Mouse (Mus musculus) midbrain, embryonic 13.5 days (tissue): ENCODE data around the gene Ikzf1. TPM values are rescaled to one million over a fixed set of nuclear protein-coding genes. Genes with fewer than 3 reads are reported as not detected.

ENCODE experiments used
- ATAC-seq: fragments of 200-750 bp; cut with Nextera tagmentation; 2 replicates; pipeline ENCODE4 v1.8.0; 2017; ENCODE audit warnings: mild to moderate bottlenecking, moderate TSS enrichment, moderate library complexity
- H3K27ac ChIP-seq: fragments of 300-500 bp; sonication (generic); 2 replicates; pipeline ENCODE4 v1.5.1; 2015; ENCODE audit warnings: inconsistent platforms, mild to moderate bottlenecking, moderate library complexity
- H3K27me3 ChIP-seq: fragments of 300-500 bp; sonication (generic); 2 replicates; pipeline ENCODE4 v1.6.1; 2015; ENCODE audit warnings: mild to moderate bottlenecking, inconsistent platforms
- H3K36me3 ChIP-seq: fragments of 300-500 bp; sonication (generic); 2 replicates; pipeline ENCODE4 v1.6.1; 2015; ENCODE audit warnings: mild to moderate bottlenecking, inconsistent platforms
- H3K4me1 ChIP-seq: fragments of 300-500 bp; sonication (generic); replicated peaks from 2 replicates; pipeline ENCODE4 v1.6.1; 2015; ENCODE audit warnings: inconsistent platforms
- H3K4me2 ChIP-seq: fragments of 300-500 bp; sonication (generic); replicated peaks from 2 replicates; pipeline ENCODE4 v1.6.1; 2015; ENCODE audit warnings: moderate library complexity, mild to moderate bottlenecking, inconsistent platforms
- H3K4me3 ChIP-seq: fragments of 300-500 bp; sonication (generic); replicated peaks from 2 replicates; pipeline ENCODE4 v1.5.1; 2015; ENCODE audit warnings: mild to moderate bottlenecking, inconsistent platforms
- H3K9ac ChIP-seq: fragments of 300-500 bp; sonication (generic); replicated peaks from 2 replicates; pipeline ENCODE4 v1.6.1; 2015; ENCODE audit warnings: mild to moderate bottlenecking, inconsistent platforms
- H3K9me3 ChIP-seq: fragments of 300-500 bp; sonication (generic); 2 replicates; pipeline ENCODE4 v1.6.1; 2016; ENCODE audit warnings: mild to moderate bottlenecking, inconsistent platforms
- WGBS: fragments of 180-500 bp; shearing (Covaris S2); methylation state at CpG from one replicate; pipeline ENCODE4 v1.1.7; 2015; 5-methylcytosine and 5-hydroxymethylcytosine counted together
- polyA plus RNA-seq: library from polyadenylated mRNA; unstranded; fragments of >200 nt; fragmentation: Nextera tagmentation; extraction: Ambion mirVana; gene quantifications from 2 replicates; pipeline ENCODE4 v1.2.1, GENCODE M21; 2015

The Ikzf1 gene
- polyA plus RNA-seq, 1 experiment from 2014 or later: 1.2 TPM

DNA sequence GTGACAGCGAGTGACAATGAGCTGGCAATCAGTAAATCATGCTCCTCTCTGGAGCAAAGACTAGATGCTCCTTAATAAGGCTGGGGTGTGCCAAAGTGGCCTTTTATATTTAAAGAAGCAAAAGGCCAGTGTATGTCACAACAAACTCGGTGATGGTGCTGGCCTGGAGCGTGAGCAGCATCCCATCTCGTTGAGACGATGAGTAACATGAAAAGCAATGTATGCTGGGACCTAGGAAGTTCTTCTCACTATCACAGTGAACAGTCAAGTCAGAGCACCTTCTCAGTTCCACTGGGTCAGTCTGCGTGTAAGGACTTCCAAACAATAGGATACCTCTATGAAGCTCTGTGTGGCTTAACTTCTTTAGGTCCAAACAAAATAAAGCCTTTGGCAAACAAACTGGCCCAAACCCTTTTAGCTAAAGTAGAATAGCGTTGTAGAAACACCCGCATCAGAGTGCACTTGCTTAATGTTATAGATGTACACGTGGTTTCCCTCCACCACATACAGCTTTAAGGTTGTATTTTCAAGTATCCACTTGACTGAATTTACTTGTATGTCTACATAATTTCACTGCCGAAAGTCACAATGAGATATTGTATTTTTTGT lies 7.9 kb downstream of the Ikzf1 start:
- Histone ChIP-seq H3K4me3 (no peak overlapping the region), H3K4me1 (no peaks in the 10 kb centered on the region), H3K9me3 (no peaks in the 10 kb centered on the region), H3K27ac (no peak overlapping the region), H3K9ac (no peak overlapping the region), H3K4me2 (no peak overlapping the region), H3K36me3 (no peaks in the 10 kb centered on the region), H3K27me3 (peaks cover 11% of the 10 kb centered on the region)
- ATAC-seq: no peak
- 94% methylated on average over 10 of the region's 10 CpGs for WGBS

DNA sequence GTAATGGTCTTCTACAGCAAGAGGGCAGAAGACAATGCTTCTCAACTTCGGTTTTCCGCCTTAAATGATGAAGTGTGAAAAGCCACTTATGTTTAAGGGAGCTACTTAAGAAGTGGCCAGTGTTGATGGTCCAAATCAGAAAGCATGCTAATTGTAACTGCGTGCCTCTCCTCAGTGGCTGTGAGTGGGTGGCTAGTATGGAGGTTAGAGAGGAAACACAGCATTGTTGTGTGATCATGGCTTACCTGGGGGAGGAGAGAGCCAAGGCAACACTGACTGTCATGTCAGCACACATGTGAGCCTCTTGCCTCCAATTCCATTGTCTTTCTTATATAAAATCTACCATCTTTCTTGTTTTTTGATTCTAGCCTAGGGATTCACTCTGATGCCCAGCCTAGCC lies 8.6 kb downstream of the Ikzf1 start:
- no peak overlapping the region for H3K9ac ChIP-seq
- H3K27ac ChIP-seq: no peak overlapping the region
- no peaks in the 10 kb centered on the region for H3K4me1 ChIP-seq
- 82% methylated on average over 3 of the region's 3 CpGs for WGBS
- no peaks in the 10 kb centered on the region for H3K9me3 ChIP-seq
- no peak overlapping the region for H3K4me3 ChIP-seq
- no peak for ATAC-seq
- H3K36me3 ChIP-seq: no peaks in the 10 kb centered on the region
- H3K4me2 ChIP-seq: no peak overlapping the region
- H3K27me3 ChIP-seq: peaks cover 5% of the 10 kb centered on the region; the same call in 1 of the 2 replicates

GRCm38 (mm10) chr11:11694072-11694471 lies 9.3 kb downstream of the Ikzf1 start:
- Histone ChIP-seq H3K9me3 (no peaks in the 10 kb centered on the region), H3K36me3 (no peaks in the 10 kb centered on the region), H3K4me1 (no peaks in the 10 kb centered on the region), H3K4me3 (no peak overlapping the region), H3K4me2 (no peak overlapping the region), H3K27me3 (peaks cover under 1% of the 10 kb centered on the region; the same call in 1 of the 2 replicates), H3K9ac (no peak overlapping the region), H3K27ac (no peak overlapping the region)
- 79% methylated on average over 2 of the region's 2 CpGs for WGBS
- no peak for ATAC-seq

DNA sequence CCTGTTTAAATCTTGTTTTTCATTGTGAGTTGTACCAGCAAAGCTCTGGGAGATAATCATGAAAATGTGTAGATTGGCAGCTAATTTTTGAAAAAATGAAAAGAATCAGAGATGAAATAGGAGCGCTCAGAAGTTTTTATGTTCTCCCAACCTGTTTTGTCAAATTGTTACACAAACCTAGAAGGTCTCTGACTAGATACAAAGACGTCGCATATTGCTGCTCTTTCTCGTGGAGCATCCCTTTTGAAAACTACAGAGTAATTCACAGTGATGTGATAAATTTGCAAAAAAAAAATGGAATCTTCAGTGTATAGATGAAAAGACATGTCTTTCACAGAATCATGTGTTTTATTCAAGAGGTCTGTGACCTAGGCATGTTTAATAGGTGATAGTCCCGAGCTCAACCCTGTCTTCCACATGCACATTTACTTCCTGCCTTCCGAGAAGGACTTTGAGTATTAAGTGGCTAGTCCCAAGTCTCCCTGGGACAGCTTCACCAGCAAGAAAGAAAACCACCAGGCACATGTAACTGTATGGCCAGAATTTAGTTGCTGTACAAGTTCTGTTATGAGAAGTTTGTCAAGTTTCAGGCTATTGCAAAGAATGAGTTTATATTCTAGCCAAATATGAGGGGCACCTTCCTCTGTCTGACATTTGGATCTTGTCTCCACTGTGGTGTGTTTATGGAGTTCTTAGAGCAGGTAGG lies 9.8 kb downstream of the Ikzf1 start:
- no peaks in the 10 kb centered on the region for H3K9me3 ChIP-seq
- H3K36me3 ChIP-seq: no peaks in the 10 kb centered on the region
- H3K4me2 ChIP-seq: no peak overlapping the region
- H3K27ac ChIP-seq: no peak overlapping the region
- no peak overlapping the region for H3K4me3 ChIP-seq
- no peak for ATAC-seq
- WGBS: 88% methylated on average over 6 of the region's 6 CpGs
- H3K27me3 ChIP-seq: no peaks in the 10 kb centered on the region
- no peak overlapping the region for H3K9ac ChIP-seq
- H3K4me1 ChIP-seq: no peaks in the 10 kb centered on the region

DNA sequence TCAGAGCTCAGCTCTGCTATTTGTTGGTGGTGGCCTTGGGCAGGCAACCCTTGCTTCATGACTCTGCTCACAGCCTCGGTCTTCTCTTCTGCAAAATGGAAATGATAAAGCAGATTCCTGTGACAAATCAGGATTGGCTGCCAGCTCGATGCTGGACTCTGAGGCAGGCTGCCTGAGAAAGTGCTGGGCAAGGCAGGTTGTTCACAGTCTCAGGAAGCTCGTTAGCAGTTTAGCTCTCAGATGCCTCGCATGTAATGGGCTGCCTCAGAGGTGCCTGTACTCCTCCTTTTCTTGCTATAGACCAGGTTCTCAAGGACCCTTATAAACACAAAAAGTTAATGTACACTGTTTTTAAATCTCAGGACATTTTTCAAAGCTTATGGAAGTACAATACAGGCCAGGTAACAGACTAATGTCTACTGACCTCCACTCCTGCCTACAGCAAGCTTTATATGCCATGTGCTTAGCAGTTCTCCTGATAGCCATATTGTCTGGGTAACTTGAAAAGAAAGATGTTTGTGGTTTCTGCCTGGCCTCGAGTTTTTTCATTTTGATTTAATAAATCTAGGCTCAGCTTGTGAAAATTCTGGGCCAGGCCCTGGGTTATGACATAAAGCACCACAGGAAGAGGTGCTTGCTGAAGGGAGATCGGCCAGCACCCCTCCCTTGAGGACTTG lies 10.5 kb downstream of the Ikzf1 start:
- ATAC-seq: no peak
- H3K4me3 ChIP-seq: no peak overlapping the region
- H3K27me3 ChIP-seq: no peaks in the 10 kb centered on the region
- 74% methylated on average over 6 of the region's 6 CpGs for WGBS
- H3K4me2 ChIP-seq: no peak overlapping the region
- H3K27ac ChIP-seq: no peak overlapping the region
- H3K9me3 ChIP-seq: no peaks in the 10 kb centered on the region
- H3K9ac ChIP-seq: no peak overlapping the region
- H3K4me1 ChIP-seq: no peaks in the 10 kb centered on the region
- H3K36me3 ChIP-seq: no peaks in the 10 kb centered on the region

GRCm38 (mm10) chr11:11695907-11696306 lies 11.1 kb downstream of the Ikzf1 start:
- WGBS: 92% methylated on average over 4 of the region's 4 CpGs
- no peak for ATAC-seq
- Histone ChIP-seq H3K9ac (no peak overlapping the region), H3K9me3 (no peaks in the 10 kb centered on the region), H3K4me2 (no peak overlapping the region), H3K4me1 (no peaks in the 10 kb centered on the region), H3K4me3 (no peak overlapping the region), H3K36me3 (no peaks in the 10 kb centered on the region), H3K27me3 (no peaks in the 10 kb centered on the region), H3K27ac (no peak overlapping the region)

GRCm38 (mm10) chr11:11696814-11697213 lies 12.0 kb downstream of the Ikzf1 start:
- Histone ChIP-seq H3K4me2 (no peak overlapping the region), H3K4me3 (no peak overlapping the region), H3K36me3 (no peaks in the 10 kb centered on the region), H3K4me1 (no peaks in the 10 kb centered on the region), H3K27me3 (no peaks in the 10 kb centered on the region), H3K9me3 (no peaks in the 10 kb centered on the region), H3K9ac (no peak overlapping the region), H3K27ac (no peak overlapping the region)
- ATAC-seq: no peak
- WGBS: 88% methylated on average over 3 of the region's 3 CpGs

- ATAC-seq: no peak
- no peaks in the 10 kb centered on the region for H3K27me3 ChIP-seq
- H3K4me2 ChIP-seq: no peak overlapping the region
- no peak overlapping the region for H3K9ac ChIP-seq
- no peak overlapping the region for H3K4me3 ChIP-seq
- WGBS: 72% methylated on average over 6 of the region's 6 CpGs
- no peaks in the 10 kb centered on the region for H3K36me3 ChIP-seq
- no peaks in the 10 kb centered on the region for H3K9me3 ChIP-seq
- no peak overlapping the region for H3K27ac ChIP-seq
- no peaks in the 10 kb centered on the region for H3K4me1 ChIP-seq
These were observed 16.6 kb downstream of the Ikzf1 start for GRCm38 (mm10) chr11:11701378-11701777.

DNA sequence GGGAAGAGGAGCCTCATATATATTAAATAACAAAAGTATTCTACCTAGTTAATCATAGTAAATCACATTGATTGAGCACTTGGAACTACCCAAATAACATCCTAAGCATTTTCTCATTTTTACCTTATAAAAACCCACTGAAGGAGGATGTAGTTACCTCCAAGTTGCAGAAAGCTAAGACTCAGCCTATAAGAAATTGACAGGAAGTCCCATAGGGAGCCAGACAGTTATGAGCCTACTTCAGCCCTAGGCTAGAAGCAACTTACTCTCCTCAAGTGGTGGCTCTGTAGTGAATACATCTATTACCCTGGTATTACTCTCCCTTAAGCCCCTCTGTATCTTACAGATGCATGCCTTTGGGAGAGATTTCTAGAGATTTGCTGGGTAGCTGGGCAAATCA lies 19.0 kb downstream of the Ikzf1 start:
- no peak overlapping the region for H3K4me3 ChIP-seq
- no peaks in the 10 kb centered on the region for H3K36me3 ChIP-seq
- no peak overlapping the region for H3K4me2 ChIP-seq
- H3K27me3 ChIP-seq: no peaks in the 10 kb centered on the region
- no peak overlapping the region for H3K9ac ChIP-seq
- ATAC-seq: no peak
- H3K27ac ChIP-seq: no peak overlapping the region
- no peaks in the 10 kb centered on the region for H3K9me3 ChIP-seq
- H3K4me1 ChIP-seq: no peaks in the 10 kb centered on the region

GRCm38 (mm10) chr11:11708154-11708719 lies 23.4 kb downstream of the Ikzf1 start:
- WGBS: 91% methylated on average over 9 of the region's 9 CpGs
- Histone ChIP-seq H3K9ac (no peak overlapping the region), H3K27me3 (no peaks in the 10 kb centered on the region), H3K9me3 (no peaks in the 10 kb centered on the region), H3K4me3 (no peak overlapping the region), H3K4me1 (no peaks in the 10 kb centered on the region), H3K4me2 (no peak overlapping the region), H3K36me3 (no peaks in the 10 kb centered on the region), H3K27ac (no peak overlapping the region)
- no peak for ATAC-seq

- Histone ChIP-seq H3K4me3 (no peak overlapping the region), H3K4me1 (no peaks in the 10 kb centered on the region), H3K4me2 (no peak overlapping the region), H3K36me3 (no peaks in the 10 kb centered on the region), H3K27me3 (no peaks in the 10 kb centered on the region), H3K9me3 (no peaks in the 10 kb centered on the region), H3K9ac (no peak overlapping the region), H3K27ac (no peak overlapping the region)
- WGBS: 90% methylated on average over 6 of the region's 6 CpGs
- ATAC-seq: no peak
These were observed 24.5 kb downstream of the Ikzf1 start for GRCm38 (mm10) chr11:11709311-11709710.

DNA sequence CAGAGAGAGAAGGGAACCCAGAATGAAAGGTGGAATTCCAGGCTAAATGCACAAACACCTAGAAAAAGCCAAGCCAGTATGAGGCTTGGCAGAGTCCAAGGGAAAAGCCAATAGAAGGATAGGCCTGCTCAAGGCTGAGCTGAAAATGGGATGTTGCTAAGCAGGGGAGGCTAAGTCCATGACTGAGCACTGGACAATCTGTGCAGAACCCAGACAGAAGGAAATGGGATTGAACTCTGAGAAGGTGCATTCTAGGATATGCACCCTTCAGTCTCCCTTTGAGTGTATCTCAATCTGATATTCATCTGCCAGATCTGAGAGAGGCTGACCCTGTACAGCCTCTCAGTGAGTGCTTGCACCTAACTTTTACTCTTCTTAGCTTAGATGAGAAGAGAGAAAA lies 25.9 kb downstream of the Ikzf1 start:
- no peaks in the 10 kb centered on the region for H3K36me3 ChIP-seq
- H3K27ac ChIP-seq: no peak overlapping the region
- ATAC-seq: no peak
- H3K9ac ChIP-seq: no peak overlapping the region
- H3K4me2 ChIP-seq: no peak overlapping the region
- H3K4me1 ChIP-seq: no peaks in the 10 kb centered on the region
- no peak overlapping the region for H3K4me3 ChIP-seq
- H3K27me3 ChIP-seq: no peaks in the 10 kb centered on the region
- H3K9me3 ChIP-seq: no peaks in the 10 kb centered on the region
